In the genomic region with DNA sequence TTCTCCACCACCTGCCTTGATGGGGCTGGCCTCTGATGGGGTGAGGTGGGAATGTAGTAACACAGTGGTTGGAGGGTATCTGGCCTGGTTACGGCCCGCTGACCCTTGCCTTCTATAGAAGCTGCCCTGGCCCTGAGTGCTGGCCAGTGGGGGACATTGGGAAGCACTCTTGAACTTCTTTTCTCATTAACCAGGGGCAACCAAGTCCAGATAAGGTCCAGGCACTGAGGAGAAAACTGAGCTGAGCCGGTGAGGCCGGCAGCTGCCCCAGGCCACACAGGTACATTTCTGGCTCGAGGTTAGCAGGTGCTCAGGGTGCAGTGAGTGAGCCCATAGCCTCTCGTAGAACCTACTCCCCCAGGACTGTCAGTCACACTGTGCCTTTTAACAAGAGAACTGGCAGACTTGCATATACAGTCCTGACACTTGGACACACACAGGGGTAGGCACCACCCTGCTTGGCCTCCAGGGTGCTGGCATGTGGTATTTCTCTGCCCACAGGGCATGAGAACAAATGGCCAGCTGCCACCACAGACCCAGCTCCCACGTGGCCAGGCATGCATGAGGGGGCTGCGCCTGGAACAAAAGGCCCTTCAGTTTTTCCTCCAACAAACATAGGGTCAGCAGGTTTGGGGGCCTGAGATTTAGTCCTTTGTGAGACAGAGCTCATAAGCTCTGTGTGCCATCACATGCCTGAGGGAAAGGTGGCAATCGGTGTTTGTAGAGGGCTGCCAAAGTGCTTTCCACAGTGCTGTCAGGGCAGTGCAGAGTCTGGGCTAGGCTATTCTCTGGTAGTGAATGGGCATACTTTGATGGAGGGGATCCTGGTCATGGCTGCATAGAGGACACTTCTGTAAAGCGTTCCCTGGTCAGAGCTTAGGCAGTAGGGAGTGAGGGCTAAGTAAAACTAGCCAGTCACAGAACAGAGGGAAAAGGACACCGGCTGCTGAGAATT, we compare ENCODE assay signal across 8 mouse cellular contexts. TPM values are rescaled to one million over a fixed set of nuclear protein-coding genes. Genes with fewer than 3 reads are reported as not detected.
A peak's percentile ranks its signal among the peaks of the same experiment; 100 is the strongest.
DNase-seq lines count a peak whose midpoint lies in the region; ATAC-seq lines count a peak whose summit lies in the region.

No protein-coding gene starts in this region.

- no peak for ATAC-seq in liver, embryonic 13.5 days (ENCODE audit: low read depth)
- ATAC-seq in liver, embryonic 11.5 days (replicated peaks; ENCODE audit: low FRiP score), result no peak
- no peak for ATAC-seq in heart, embryonic 13.5 days (ENCODE audit: extremely low read depth, insufficient number of reproducible peaks, low FRiP score, low TSS enrichment)

- no peak for DNase-seq in liver, embryonic 13.5 days
- DNase-seq in liver, embryonic 11.5 days (ENCODE audit: low spot score), result no peak
- DNase-seq in cerebellum, adult 9-10 months, result peak; percentile 53
- DNase-seq in kidney, postnatal 4 days, result peak; percentile 77 to 85
- DNase-seq in retina, embryonic 14.5 days (ENCODE audit: low spot score), result peak; percentile 25
- DNase-seq in embryo, embryonic 10 days (ENCODE audit: low spot score), result no peak
- DNase-seq in urinary bladder, postnatal 36 days (ENCODE audit: low spot score in 2 of 2), result no peak

- H3K9ac ChIP-seq in liver, embryonic 13.5 days, result peak overlapping the region; percentile 67; the same call in 1 of the 2 replicates
- H3K9ac ChIP-seq in liver, embryonic 11.5 days (ENCODE audit: low read depth, low read length), result no peak overlapping the region
- H3K9ac ChIP-seq in heart, embryonic 13.5 days, result peak overlapping the region; percentile 44

- peak overlapping the region; percentile 91 for H3K27ac ChIP-seq in liver, embryonic 13.5 days
- no peak overlapping the region; the same call in 1 of the 2 replicates for H3K27ac ChIP-seq in liver, embryonic 11.5 days (ENCODE audit: low read depth, low read length)
- no peak overlapping the region; the same call in 1 of the 2 replicates for H3K27ac ChIP-seq in heart, embryonic 13.5 days (replicated peaks)

- H3K36me3 ChIP-seq in liver, embryonic 13.5 days, result peaks cover 14% of the 10 kb centered on the region
- H3K36me3 ChIP-seq in liver, embryonic 11.5 days (ENCODE audit: control insufficient read depth, insufficient read depth, low read length), result 0 out of 2 replicates have a peak, but pooled peaks cover 4% of the 10 kb centered on the region
- H3K36me3 ChIP-seq in heart, embryonic 13.5 days, result peaks cover 5% of the 10 kb centered on the region; the same call in 1 of the 2 replicates

- 81% methylated on average over 11 of the region's 11 CpGs for WGBS in liver, embryonic 13.5 days (ENCODE audit: insufficient replicate concordance)
- WGBS in liver, embryonic 11.5 days, result 81% methylated on average over 11 of the region's 11 CpGs
- WGBS in heart, embryonic 13.5 days, result 69% methylated on average over 11 of the region's 11 CpGs

- H3K9me3 ChIP-seq in liver, embryonic 13.5 days (replicated peaks), result no peaks in the 10 kb centered on the region
- no peaks in the 10 kb centered on the region for H3K9me3 ChIP-seq in liver, embryonic 11.5 days (ENCODE audit: control insufficient read depth, low read length)
- H3K9me3 ChIP-seq in heart, embryonic 13.5 days, result no peaks in the 10 kb centered on the region

- H3K4me1 ChIP-seq in liver, embryonic 13.5 days (replicated peaks), result peaks cover 85% of the 10 kb centered on the region
- H3K4me1 ChIP-seq in liver, embryonic 11.5 days (replicated peaks; ENCODE audit: control insufficient read depth, insufficient read depth, low read length), result peaks cover 40% of the 10 kb centered on the region
- peaks cover 86% of the 10 kb centered on the region for H3K4me1 ChIP-seq in heart, embryonic 13.5 days

- H3K4me3 ChIP-seq in liver, embryonic 13.5 days (replicated peaks), result no peak overlapping the region
- no peak overlapping the region for H3K4me3 ChIP-seq in liver, embryonic 11.5 days (ENCODE audit: low read depth, low read length)
- H3K4me3 ChIP-seq in heart, embryonic 13.5 days, result no peak overlapping the region

- H3K4me2 ChIP-seq in liver, embryonic 13.5 days, result 0 out of 2 replicates have a peak overlapping the region, but pooled peaks have one; percentile 57
- no peak overlapping the region for H3K4me2 ChIP-seq in liver, embryonic 11.5 days
- H3K4me2 ChIP-seq in heart, embryonic 13.5 days, result no peak overlapping the region

- H3K27me3 ChIP-seq in liver, embryonic 13.5 days, result no peaks in the 10 kb centered on the region
- no peaks in the 10 kb centered on the region for H3K27me3 ChIP-seq in liver, embryonic 11.5 days (replicated peaks; ENCODE audit: control insufficient read depth, insufficient read depth, low read length)
- H3K27me3 ChIP-seq in heart, embryonic 13.5 days (replicated peaks), result no peaks in the 10 kb centered on the region

RNA-seq across cellular contexts. Expression of a gene that starts 18.3 kb away (rescaled TPM):
- 5.2 and 6.2 TPM in 2 replicates for polyA plus RNA-seq in liver, embryonic 13.5 days (2015; fragmentation: Nextera tagmentation; extraction: Ambion mirVana)
- polyA plus RNA-seq in liver, embryonic 11.5 days (2014; fragmentation: Nextera tagmentation; extraction: Ambion mirVana), result 11.0 and 11.9 TPM in 2 replicates
- 7.0 and 7.7 TPM in 2 replicates for polyA plus RNA-seq in heart, embryonic 13.5 days (2015; fragmentation: Nextera tagmentation; extraction: Ambion mirVana)

RNA-seq across cellular contexts. Expression of a gene that starts 32.1 kb away (rescaled TPM):
- polyA plus RNA-seq in liver, embryonic 13.5 days (2015; fragmentation: Nextera tagmentation; extraction: Ambion mirVana), result 28.3 and 28.8 TPM in 2 replicates
- 51.8 and 52.9 TPM in 2 replicates for polyA plus RNA-seq in liver, embryonic 11.5 days (2014; fragmentation: Nextera tagmentation; extraction: Ambion mirVana)
- polyA plus RNA-seq in heart, embryonic 13.5 days (2015; fragmentation: Nextera tagmentation; extraction: Ambion mirVana), result 32.5 and 35.5 TPM in 2 replicates

RNA-seq across cellular contexts. Expression of a gene that starts 41.7 kb away (rescaled TPM):
- not detected in 2 replicates for polyA plus RNA-seq in liver, embryonic 13.5 days (2015; fragmentation: Nextera tagmentation; extraction: Ambion mirVana)
- not detected in 2 replicates for polyA plus RNA-seq in liver, embryonic 11.5 days (2014; fragmentation: Nextera tagmentation; extraction: Ambion mirVana)
- not detected in 2 replicates for polyA plus RNA-seq in heart, embryonic 13.5 days (2015; fragmentation: Nextera tagmentation; extraction: Ambion mirVana)

RNA-seq across cellular contexts. Expression of a gene that starts 56.3 kb away (rescaled TPM):
- 6.3 and 6.6 TPM in 2 replicates for polyA plus RNA-seq in liver, embryonic 13.5 days (2015; fragmentation: Nextera tagmentation; extraction: Ambion mirVana)
- polyA plus RNA-seq in liver, embryonic 11.5 days (2014; fragmentation: Nextera tagmentation; extraction: Ambion mirVana), result 12.3 and 12.4 TPM in 2 replicates
- 21.7 and 22.0 TPM in 2 replicates for polyA plus RNA-seq in heart, embryonic 13.5 days (2015; fragmentation: Nextera tagmentation; extraction: Ambion mirVana)

Comparison
In these comparisons a context has a peak if more than half of its experiments do, and no peak if none do; other contexts are left out.
1. DNase-seq: peak in cerebellum, adult 9-10 months (single experiment), kidney, postnatal 4 days (2 of 2) and retina, embryonic 14.5 days (single experiment); none in liver, embryonic 13.5 days (single experiment), liver, embryonic 11.5 days (single experiment), embryo, embryonic 10 days (single experiment) and urinary bladder, postnatal 36 days (0 of 2).